Mouse (Mus musculus) splenic B cell, adult 2 months (primary cell): ENCODE measurements at regions not wholly inside any gene's neighbourhood (a gene's known extent, or its start where the extent isn't known, plus 50 kb on each side); places are given as distances from the start of the nearest gene placed in this dataset.

Experiments used
- DNase-seq: peaks from one replicate; pipeline ENCODE4 v3.0.0-alpha.2; 2011; ENCODE audit warnings: low read depth, low spot score
- H3K27me3 ChIP-seq: 2 replicates; pipeline ENCODE4 v1.6.1; 2012; ENCODE audit warnings: mild to moderate bottlenecking, low read length, moderate library complexity, mixed read lengths; ENCODE audit not compliant: control insufficient read depth, poor library complexity, insufficient read depth, severe bottlenecking
- H3K36me3 ChIP-seq: 2 replicates; pipeline ENCODE4 v1.6.1; 2012; ENCODE audit warnings: mild to moderate bottlenecking, low read length, moderate library complexity, mixed read lengths; ENCODE audit not compliant: control insufficient read depth, poor library complexity, insufficient read depth, severe bottlenecking

- no peaks in the 10 kb centered on the region for H3K36me3 ChIP-seq
- no peaks in the 10 kb centered on the region for H3K27me3 ChIP-seq
- no peak for DNase-seq
These were observed 55.0 kb upstream of the Uqcrfs1 start for GRCm38 (mm10) chr13:30600194-30600593.

- no peaks in the 10 kb centered on the region for H3K36me3 ChIP-seq
- DNase-seq, result no peak
- no peaks in the 10 kb centered on the region for H3K27me3 ChIP-seq
These were observed 55.7 kb upstream of the Uqcrfs1 start for GRCm38 (mm10) chr13:30600625-30601407.

GRCm38 (mm10) chr13:30603936-30604335 lies 55.9 kb upstream of the Dusp22 start:
- H3K36me3 ChIP-seq, result no peaks in the 10 kb centered on the region

GRCm38 (mm10) chr13:30607343-30607742 lies 52.5 kb upstream of the Dusp22 start:
- Histone ChIP-seq H3K27me3 (no peaks in the 10 kb centered on the region), H3K36me3 (no peaks in the 10 kb centered on the region)
- no peak for DNase-seq

More at GRCm38 (mm10) chr13:30603936-30604335, 55.9 kb upstream of the Dusp22 start:
- DNase-seq, result peak; percentile 67
- no peaks in the 10 kb centered on the region for H3K27me3 ChIP-seq

- no peak for DNase-seq
- no peaks in the 10 kb centered on the region for H3K27me3 ChIP-seq
- H3K36me3 ChIP-seq, result no peaks in the 10 kb centered on the region
These were observed 51.9 kb upstream of the Dusp22 start for GRCm38 (mm10) chr13:30607881-30608280.

GRCm38 (mm10) chr13:30609784-30610183 lies 50.0 kb upstream of the Dusp22 start:
- no peaks in the 10 kb centered on the region for H3K36me3 ChIP-seq
- DNase-seq, result peak; percentile 64

More at GRCm38 (mm10) chr13:30609784-30610183, 50.0 kb upstream of the Dusp22 start:
- no peaks in the 10 kb centered on the region for H3K27me3 ChIP-seq
